Mouse (Mus musculus) thymus, postnatal 10 days (tissue): ENCODE data around the gene Slc26a10.
"Not testable (repeated sequence)": the region's sequence is repeated elsewhere in the genome, so short reads cannot be mapped to it uniquely, and the experiment has no call there.

Experiments
- DNase-seq, 2 experiments: peaks; one replicate each; pipeline ENCODE4 v3.0.0; 2021; ENCODE audit warnings: low spot score in 2 of 2

Gene Slc26a10

GRCm38 (mm10) chr10:127162771-127163261 lies 17.6 kb downstream of the Slc26a10 start:
- peak; percentile 57 to 63 for DNase-seq

GRCm38 (mm10) chr10:127160728-127161127 lies 19.7 kb downstream of the Slc26a10 start:
- DNase-seq, result no peak

DNA sequence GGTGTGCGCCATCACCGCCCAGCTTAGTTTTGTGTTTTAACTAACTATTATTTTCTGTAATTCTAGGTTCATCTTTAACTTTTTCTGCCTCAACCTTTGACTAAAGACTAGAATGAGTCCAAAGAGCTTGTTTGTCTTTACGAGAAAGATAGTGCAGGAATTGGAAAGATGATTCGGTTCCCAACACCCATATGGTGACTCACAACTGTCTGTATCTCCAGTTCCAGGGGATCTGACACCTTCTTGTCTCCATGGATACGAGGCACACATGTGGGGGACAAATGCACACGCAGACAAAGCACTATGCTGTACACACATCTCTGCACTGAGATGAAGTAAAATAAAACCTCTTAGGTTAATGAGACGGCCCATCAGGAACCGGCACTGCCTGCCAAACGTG lies 20.4 kb downstream of the Slc26a10 start:
- DNase-seq, result no peak

GRCm38 (mm10) chr10:127158471-127158870 lies 22.0 kb downstream of the Slc26a10 start:
- no peak for DNase-seq

GRCm38 (mm10) chr10:127156511-127156910 lies 23.9 kb downstream of the Slc26a10 start:
- no peak for DNase-seq

DNA sequence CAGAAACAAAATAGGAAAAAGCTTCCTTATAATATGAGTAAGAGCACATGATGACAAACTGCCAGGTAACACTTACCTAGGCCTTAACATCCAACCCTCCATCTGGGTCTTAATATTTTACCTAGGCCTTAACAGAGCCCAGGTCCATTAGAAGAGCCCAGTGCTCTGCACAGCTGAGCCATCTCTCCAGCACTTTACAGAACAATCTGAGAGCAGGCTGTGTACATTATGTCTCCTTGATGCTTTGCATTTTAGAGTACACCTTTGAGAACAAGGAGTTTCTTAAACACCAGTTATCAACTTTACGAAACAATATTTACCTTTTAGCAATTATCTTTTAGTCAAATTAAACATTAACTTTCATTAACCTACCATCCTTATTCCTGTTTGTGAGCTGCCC lies 24.4 kb downstream of the Slc26a10 start:
- DNase-seq, result no peak

DNA sequence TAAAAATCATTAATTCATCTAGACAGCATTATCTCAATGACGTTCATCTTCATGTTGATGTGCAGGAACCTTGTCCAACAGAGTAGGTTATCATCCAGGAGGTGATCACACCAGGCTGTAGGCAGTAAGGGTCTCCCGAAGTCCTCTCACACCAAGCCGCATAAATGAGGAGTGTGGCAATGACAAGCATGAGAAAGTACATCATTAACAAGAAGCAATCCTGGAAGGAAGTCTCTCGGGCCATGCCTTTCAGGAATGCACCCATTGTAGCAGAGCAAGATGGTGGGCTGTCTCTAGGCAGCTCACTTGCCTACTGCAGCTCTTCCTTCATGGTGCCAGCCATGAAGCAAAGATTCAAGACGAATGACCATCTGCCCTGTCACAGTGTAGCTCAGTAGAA lies 25.8 kb downstream of the Slc26a10 start:
- DNase-seq, result no peak

DNA sequence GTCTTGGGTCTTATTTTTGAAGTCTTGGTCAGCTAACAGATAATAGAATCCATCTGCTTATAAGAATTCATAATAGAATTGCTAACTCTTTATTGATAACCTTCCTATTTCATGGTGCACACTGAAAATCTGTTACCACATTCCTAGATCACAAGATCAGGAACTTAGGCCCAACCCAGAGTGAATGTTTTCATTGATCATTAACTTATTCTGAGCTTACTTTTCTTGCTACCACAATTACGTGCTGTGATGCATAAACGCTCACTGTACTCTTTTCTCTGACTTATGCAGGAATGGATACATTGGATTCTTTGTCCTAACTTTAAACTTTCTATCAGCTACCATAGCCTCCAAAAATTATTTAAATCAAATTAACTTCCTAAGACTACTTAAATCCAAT lies 26.2 kb downstream of the Slc26a10 start:
- no peak for DNase-seq

DNA sequence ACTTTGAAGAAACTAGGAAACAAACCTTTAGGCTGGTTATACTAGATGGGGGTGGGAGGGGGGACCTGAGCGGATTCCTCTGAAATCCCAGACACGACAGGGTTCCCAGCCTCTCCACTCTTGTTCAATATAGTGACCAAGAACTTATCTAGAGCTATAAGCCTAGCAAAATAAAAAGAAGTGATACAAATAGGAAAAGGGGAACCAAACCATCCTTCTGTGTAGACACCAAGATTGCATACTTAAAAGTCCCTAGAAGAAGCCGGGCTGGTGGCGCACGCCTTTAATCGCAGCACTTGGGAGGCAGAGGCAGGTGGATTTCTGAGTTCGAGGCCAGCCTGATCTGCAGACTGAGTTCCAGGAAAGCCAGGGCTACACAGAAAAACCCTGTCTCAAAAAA lies 27.1 kb downstream of the Slc26a10 start:
- DNase-seq, result no peak

DNA sequence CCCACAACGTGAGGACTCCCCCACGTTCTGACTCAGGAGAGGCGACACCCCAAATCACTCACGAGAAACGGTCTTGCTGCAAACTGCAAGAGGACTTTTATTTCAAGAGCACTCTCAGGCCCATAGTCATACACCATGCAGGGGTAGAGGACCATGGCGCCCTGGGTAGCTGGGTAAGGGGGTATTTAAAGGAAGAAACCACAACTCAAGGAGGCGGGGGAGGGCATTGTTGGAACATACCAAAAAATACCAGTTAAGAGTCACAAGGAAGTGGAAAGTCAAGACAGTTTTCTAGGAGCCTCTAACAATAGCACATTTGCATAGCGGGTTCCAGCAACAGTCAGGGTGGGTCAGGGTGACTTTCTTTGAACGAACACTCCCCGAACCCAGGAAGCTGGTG lies 27.9 kb downstream of the Slc26a10 start:
- not testable (repeated sequence) for DNase-seq

DNA sequence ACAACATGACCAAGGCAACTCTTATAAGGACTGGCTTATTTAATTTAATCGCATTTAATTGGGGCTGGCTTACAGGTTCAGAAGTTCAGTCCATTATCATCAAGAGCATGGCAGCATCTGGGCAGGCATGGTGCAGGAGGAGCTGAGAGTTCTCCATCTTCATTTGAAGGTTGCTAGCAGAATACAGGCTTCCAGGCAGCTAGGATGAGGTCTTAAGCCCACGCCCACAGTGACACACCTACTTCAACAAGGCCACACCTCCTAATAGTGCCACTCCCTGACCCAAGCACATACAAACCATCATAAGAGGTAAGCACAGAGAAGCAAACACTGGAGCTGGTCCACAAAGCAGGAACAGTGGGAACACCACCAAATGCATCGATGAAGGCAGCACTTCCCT lies 29.2 kb downstream of the Slc26a10 start:
- not testable (repeated sequence) for DNase-seq

- no peak for DNase-seq
These were observed 30.0 kb downstream of the Slc26a10 start for GRCm38 (mm10) chr10:127150471-127150872.

DNA sequence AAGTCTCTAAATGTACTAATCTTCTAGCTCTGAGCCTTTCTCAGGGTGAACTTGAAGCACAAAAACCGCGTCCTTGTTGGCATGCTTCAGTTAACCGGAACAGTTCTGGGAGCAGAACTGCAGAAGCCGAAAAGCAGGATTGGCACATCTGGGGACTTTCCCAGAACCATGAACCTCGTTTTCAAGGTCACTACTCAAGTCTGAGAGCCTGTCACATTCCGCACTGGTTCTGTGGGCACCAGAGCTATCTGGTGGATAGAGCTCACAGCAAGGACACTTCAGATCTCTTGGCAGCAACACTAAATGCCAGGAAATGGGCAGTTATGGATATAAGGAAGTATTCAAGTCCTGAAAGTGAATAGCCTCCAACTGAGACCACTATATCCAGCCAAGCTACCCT lies 33.3 kb downstream of the Slc26a10 start:
- no peak for DNase-seq

DNA sequence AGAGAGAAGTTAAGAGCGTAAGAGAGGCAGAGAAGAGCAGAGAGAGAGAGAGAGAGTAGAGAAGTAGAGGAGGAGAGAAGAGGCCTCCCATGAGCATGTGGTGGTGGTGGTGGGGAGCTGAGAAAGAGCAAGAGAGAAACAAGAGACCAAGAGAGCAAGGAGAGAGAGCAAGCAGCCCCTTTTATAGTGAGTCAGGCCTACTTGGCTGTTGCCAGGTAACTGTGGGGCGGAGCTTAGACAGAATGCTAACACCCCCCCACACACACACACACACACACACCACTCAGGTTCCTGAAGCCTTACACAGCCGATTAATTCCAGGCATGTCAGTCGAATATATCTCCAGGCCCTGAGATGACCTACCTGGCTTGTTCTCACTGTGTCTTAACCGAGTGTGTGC lies 35.1 kb downstream of the Slc26a10 start:
- DNase-seq, result no peak

GRCm38 (mm10) chr10:127144536-127144935 lies 35.9 kb downstream of the Slc26a10 start:
- DNase-seq, result no peak

- no peak for DNase-seq
These were observed 37.2 kb downstream of the Slc26a10 start for GRCm38 (mm10) chr10:127143228-127143627.

- DNase-seq, result peak; percentile 31 to 34
These were observed 38.9 kb downstream of the Slc26a10 start for GRCm38 (mm10) chr10:127141500-127141899.

DNA sequence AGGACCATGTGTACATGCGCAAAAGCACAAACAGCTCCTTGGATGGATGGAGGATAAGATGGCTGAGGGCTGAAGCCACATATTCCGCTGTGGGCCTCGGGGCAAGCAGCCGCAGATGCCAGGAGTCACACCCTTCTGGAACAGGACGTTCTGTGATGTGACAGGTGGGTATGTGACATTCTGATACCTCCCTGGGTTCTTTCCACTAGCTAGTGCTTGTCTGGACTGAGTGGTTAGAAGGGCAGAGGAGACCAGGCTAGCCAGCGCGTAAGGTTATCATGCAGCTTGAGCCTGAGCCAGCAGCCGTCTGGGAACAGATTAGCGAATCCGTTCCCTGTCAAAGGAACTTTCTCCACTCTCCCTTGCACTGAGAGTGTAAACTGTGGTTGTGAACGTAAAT lies 39.5 kb downstream of the Slc26a10 start:
- DNase-seq, result no peak

- DNase-seq, result no peak
These were observed 41.9 kb downstream of the Slc26a10 start for GRCm38 (mm10) chr10:127138328-127139141.

DNA sequence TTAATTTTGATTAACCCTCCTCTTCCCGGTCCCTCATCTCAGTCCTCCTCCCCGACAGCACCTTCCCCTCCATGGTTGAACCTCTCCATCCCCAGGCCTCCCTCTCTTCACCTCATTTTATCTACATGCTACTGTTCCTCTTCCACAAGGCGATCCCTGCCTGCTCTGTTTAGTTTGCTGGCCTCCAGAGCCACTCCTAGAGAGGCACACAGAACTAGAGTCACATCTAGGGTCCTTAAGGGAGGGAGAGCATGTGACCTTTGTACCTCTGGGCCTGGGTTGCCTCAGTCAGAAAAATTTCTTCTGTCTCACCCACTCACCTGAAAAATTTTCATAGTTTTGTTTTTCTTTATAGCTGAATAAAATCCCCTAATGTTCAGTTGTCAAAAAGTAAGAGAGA lies 42.5 kb downstream of the Slc26a10 start:
- no peak for DNase-seq

DNA sequence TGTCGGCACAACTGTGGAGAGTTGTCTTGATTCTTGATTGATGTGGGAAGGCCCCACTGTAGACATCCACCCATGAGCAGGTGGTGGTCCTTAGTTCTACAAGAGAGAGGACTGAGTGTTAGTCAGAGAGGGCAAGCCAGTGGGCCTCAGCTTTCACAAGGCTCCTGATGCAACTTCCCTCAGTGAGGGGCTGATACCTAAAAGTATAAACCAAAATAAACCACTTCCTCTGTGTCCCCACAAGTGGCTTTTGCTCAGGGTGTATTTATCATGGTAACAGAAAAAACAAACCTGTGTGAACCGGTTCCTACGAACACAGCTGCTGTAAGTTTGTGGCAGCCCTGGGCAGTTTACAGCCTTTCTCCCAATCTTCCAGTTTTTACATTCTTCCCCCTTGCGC lies 43.9 kb downstream of the Slc26a10 start:
- peak; percentile 31 to 35 for DNase-seq

GRCm38 (mm10) chr10:127135118-127135836 lies 45.2 kb downstream of the Slc26a10 start:
- DNase-seq, result peak; percentile 40 to 46
